ENCODE assay signal across 9 mouse cellular contexts in genomic region chr17:7420191-7420973, GRCm38 (mm10). TPM values are rescaled to one million over a fixed set of nuclear protein-coding genes. Genes with fewer than 3 reads are reported as not detected.
DNase-seq lines count a peak whose midpoint lies in the region; ATAC-seq and TF ChIP-seq lines count a peak whose summit lies in the region.
"Not testable (repeated sequence)": the region's sequence is repeated elsewhere in the genome, so short reads cannot be mapped to it uniquely, and the experiment has no call there.
"Had no signal": no experiment of that assay in that cellular context is flagged by ENCODE, and none has a peak within 500 bp of the region (broad histone marks: within the 10 kb centered on the region; RNA-seq: fewer than 3 reads in every experiment).

No protein-coding gene starts in this region.

- H3K9me3 ChIP-seq in embryonic facial prominence, embryonic 15.5 days (replicated peaks); intestine, embryonic 14.5 days (ENCODE audit: control insufficient read depth, low read length); lung, embryonic 15.5 days: not testable (repeated sequence)

- H3K4me3 ChIP-seq in embryonic facial prominence, embryonic 15.5 days (replicated peaks); heart, adult 2 months; intestine, embryonic 14.5 days (ENCODE audit: low read depth, low read length); lung, embryonic 15.5 days: not testable (repeated sequence)

- not testable (repeated sequence) for H3K36me3 ChIP-seq in embryonic facial prominence, embryonic 15.5 days; heart, adult 2 months (ENCODE audit: control insufficient read depth, insufficient read depth, low read length); intestine, embryonic 14.5 days (ENCODE audit: control insufficient read depth, insufficient read depth, low read length); lung, embryonic 15.5 days

- H3K27me3 ChIP-seq in embryonic facial prominence, embryonic 15.5 days; heart, adult 2 months (ENCODE audit: control insufficient read depth, insufficient read depth, low read length); intestine, embryonic 14.5 days (replicated peaks; ENCODE audit: control insufficient read depth, insufficient read depth, low read length); lung, embryonic 15.5 days: not testable (repeated sequence)

- DNase-seq in brain, embryonic 18.5 days (ENCODE audit: low read depth, low spot score) = peak; percentile 0
- not testable (repeated sequence) for DNase-seq in heart, adult 2 months; intestine, embryonic 14.5 days (ENCODE audit: low spot score)
- peak; percentile 24 to 58 for DNase-seq in left cerebral cortex, postnatal 14 days (ENCODE audit: low spot score in 2 of 2)
- DNase-seq in thymus, postnatal 0 days (ENCODE audit: low spot score) = peak; percentile 2

- ATAC-seq in embryonic facial prominence, embryonic 15.5 days (ENCODE audit: insufficient number of reproducible peaks, low FRiP score, low TSS enrichment, low read depth) = peak; percentile 79
- peak; percentile 75 for ATAC-seq in intestine, embryonic 14.5 days (replicated peaks; ENCODE audit: low FRiP score, low TSS enrichment, low read depth)
- ATAC-seq in lung, embryonic 15.5 days (ENCODE audit: borderline replicate concordance, extremely low read depth, low FRiP score, low TSS enrichment) = peak; percentile 70; the same call in 1 of the 2 replicates
- peak; percentile 85 for ATAC-seq in monocyte, adult 5-6 weeks (replicated peaks; ENCODE audit: insufficient number of reproducible peaks, low FRiP score, low TSS enrichment, poor library complexity, severe bottlenecking)

- peak; percentile 62 for TF ChIP-seq CTCF in heart, adult 2 months (IDR thresholded peaks at IDR 0.05)

- intact Hi-C loops in heart, adult 2 months (cut with DNase I); left cerebral cortex, postnatal 14 days (cut with DNase I): not testable (repeated sequence)

- not testable (repeated sequence) for TF ChIP-seq POLR2A in heart, adult 2 months (IDR thresholded peaks at IDR 0.05; ENCODE audit: insufficient read depth, low read depth, low read length)

- not testable (repeated sequence) for TF ChIP-seq EP300 in heart, adult 2 months (IDR thresholded peaks at IDR 0.05; ENCODE audit: insufficient read depth, low read depth, low read length)

- H3K9ac ChIP-seq in embryonic facial prominence, embryonic 15.5 days; heart, adult 2 months (ENCODE audit: low read depth, low read length); intestine, embryonic 14.5 days (ENCODE audit: low read length); lung, embryonic 15.5 days: not testable (repeated sequence)

- H3K4me1 ChIP-seq in embryonic facial prominence, embryonic 15.5 days; heart, adult 2 months (ENCODE audit: control insufficient read depth, insufficient read depth, low read length); intestine, embryonic 14.5 days (replicated peaks; ENCODE audit: control insufficient read depth, insufficient read depth, low read length); lung, embryonic 15.5 days: not testable (repeated sequence)

- WGBS in embryonic facial prominence, embryonic 15.5 days = 33% methylated on average over 3 of the region's 3 CpGs
- 38% methylated on average over 3 of the region's 3 CpGs for WGBS in heart, adult 2 months
- WGBS in intestine, embryonic 14.5 days = 0% methylated on average over 1 of the region's 3 CpGs
- 8% methylated on average over 2 of the region's 3 CpGs for WGBS in lung, embryonic 15.5 days

- H3K79me2 ChIP-seq in heart, adult 2 months (replicated peaks; ENCODE audit: control insufficient read depth, insufficient read depth, low read length) = not testable (repeated sequence)

- not testable (repeated sequence) for H3K4me2 ChIP-seq in embryonic facial prominence, embryonic 15.5 days (replicated peaks); intestine, embryonic 14.5 days (ENCODE audit: low read length); lung, embryonic 15.5 days

- not testable (repeated sequence) for H3K27ac ChIP-seq in embryonic facial prominence, embryonic 15.5 days (replicated peaks); heart, adult 2 months; intestine, embryonic 14.5 days (ENCODE audit: low read depth); lung, embryonic 15.5 days

RNA-seq across cellular contexts. Expression of gene Unc93a2, which starts 35.1 kb away (rescaled TPM):
- polyA plus RNA-seq in embryonic facial prominence, embryonic 15.5 days (2015; fragmentation: Nextera tagmentation; extraction: Ambion mirVana) = 0.23 and 0.26 TPM in 2 replicates
- under 1 TPM in 1 of 2 experiments, not detected in 1; 0.10 TPM for total RNA-seq in heart, adult 2 months (2021)
- 0.08 TPM in 1 of 2 replicates, not detected in the other for polyA plus RNA-seq in heart, adult 2 months (2012; rRNA removed)
- not detected in 2 replicates for polyA plus RNA-seq in intestine, embryonic 14.5 days (2014; fragmentation: Nextera tagmentation; extraction: Ambion mirVana)
- total RNA-seq in left cerebral cortex, postnatal 14 days (2021) = not detected
- not detected in 2 replicates for polyA plus RNA-seq in lung, embryonic 15.5 days (2015; fragmentation: Nextera tagmentation; extraction: Ambion mirVana)
- total RNA-seq in monocyte, adult 5-6 weeks (2017) = 0.43 TPM in 1 of 3 replicates, not detected in the others
- 0.06 and 0.29 TPM in 2 replicates for polyA plus RNA-seq in thymus, postnatal 0 days (2015; fragmentation: Nextera tagmentation; extraction: Ambion mirVana)
- total RNA-seq: heart, adult 8-10 months had no signal

RNA-seq across cellular contexts. Expression of gene Gm49630, which starts 48.6 kb away (rescaled TPM):
- not detected in 2 replicates for polyA plus RNA-seq in embryonic facial prominence, embryonic 15.5 days (2015; fragmentation: Nextera tagmentation; extraction: Ambion mirVana)
- not detected for total RNA-seq in heart, adult 2 months (2021)
- not detected in 2 replicates for polyA plus RNA-seq in heart, adult 2 months (2012; rRNA removed)
- polyA plus RNA-seq in intestine, embryonic 14.5 days (2014; fragmentation: Nextera tagmentation; extraction: Ambion mirVana) = not detected in 2 replicates
- not detected for total RNA-seq in left cerebral cortex, postnatal 14 days (2021)
- not detected in 2 replicates for polyA plus RNA-seq in lung, embryonic 15.5 days (2015; fragmentation: Nextera tagmentation; extraction: Ambion mirVana)
- total RNA-seq in monocyte, adult 5-6 weeks (2017) = not detected in 3 replicates
- polyA plus RNA-seq in thymus, postnatal 0 days (2015; fragmentation: Nextera tagmentation; extraction: Ambion mirVana) = not detected in 2 replicates
- total RNA-seq: heart, adult 8-10 months had no signal
